Mouse (Mus musculus) layer of hippocampus, adult 9-11 months (tissue): ENCODE results near the gene Gstm1.
"Not testable (repeated sequence)": the region's sequence is repeated elsewhere in the genome, so short reads cannot be mapped to it uniquely, and the experiment has no call there.

Experiments
- DNase-seq: peaks from one replicate; pipeline ENCODE4 v3.0.0; 2022

Gene Gstm1

DNA sequence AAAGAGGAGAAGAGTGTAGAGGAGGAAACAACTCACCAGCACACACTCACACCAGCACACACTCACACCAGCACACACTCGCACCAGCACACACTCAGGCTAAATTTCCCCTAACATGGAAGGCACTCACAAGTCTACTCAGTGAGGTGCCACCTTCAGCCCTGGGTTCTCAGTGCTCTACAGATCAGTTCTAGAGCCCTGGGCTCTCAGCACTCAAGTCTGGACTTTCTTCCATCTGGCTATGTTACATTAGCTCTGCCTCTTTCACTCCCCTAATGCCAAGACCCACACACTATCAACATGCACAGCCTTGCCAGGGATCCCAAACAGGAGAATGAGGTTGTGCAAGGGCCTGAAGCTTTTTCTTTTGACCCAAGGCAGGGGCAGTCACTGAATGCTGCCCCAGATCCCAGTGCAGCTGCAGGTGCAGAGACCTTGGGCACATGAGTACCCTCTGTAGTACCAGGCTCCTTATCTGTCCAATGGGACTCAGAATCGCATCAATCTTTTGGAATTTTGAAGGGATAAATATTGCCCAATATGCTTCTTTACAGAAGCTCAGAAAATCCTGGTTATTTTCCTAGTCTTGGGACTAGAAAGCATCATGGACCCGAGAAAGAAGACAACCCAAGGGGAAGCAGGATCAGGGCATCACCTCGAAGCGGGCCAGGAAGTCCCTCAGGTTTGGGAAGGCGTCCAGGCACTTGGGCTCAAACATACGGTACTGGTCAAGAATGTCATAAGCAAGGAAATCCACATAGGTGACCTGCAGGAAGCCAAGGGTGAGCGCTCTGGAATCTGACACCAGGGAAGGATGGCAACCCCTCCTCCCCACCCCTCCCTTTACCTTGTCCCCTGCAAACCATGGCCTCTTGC lies 3.4 kb downstream of the Gstm1 start:
- DNase-seq: no peak

DNA sequence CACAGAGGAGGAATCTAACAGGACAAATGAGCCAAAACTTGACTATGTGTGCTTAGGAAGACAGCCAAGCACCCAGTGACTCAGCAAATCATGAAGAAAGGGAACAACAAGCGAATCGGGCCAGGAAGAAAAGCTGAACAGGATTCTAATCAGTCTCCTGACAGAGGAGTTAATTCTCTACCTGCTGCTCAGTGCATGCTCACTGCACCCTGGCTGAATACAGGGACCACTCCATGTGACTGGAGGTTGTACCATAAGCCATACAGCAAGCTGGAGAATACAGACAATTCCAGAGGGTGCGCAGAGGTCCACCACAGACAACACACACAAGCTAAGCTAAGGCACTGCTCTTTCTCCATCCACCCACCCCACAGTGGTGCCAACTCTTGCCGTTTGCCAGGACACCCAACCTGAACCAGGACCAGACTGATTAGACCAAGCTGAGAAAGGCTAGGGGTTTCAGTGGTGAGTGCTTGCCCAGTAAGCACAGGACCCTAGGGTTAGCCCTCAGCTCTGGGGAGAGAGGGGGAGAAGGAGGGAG lies 4.4 kb downstream of the Gstm1 start:
- peak; percentile 75 for DNase-seq

DNA sequence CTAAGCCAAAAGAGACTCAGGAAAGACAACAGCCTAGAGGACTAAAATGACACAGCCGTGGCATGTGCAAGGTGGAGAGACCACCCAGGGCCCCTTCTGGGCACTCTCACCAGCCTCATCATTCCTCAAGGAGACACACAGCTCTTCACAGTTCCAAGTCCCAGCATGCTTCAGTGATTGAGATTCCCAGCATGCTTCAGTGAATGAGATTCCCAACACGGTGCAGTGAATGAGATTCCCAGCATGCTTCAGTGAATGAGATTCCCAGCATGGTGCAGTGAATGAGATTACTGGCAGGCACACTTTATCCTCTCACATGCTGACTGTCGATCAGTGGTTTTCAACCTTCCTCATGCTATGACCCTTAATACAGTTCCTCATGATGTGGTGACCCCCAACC lies 6.2 kb downstream of the Gstm1 start:
- no peak for DNase-seq

DNA sequence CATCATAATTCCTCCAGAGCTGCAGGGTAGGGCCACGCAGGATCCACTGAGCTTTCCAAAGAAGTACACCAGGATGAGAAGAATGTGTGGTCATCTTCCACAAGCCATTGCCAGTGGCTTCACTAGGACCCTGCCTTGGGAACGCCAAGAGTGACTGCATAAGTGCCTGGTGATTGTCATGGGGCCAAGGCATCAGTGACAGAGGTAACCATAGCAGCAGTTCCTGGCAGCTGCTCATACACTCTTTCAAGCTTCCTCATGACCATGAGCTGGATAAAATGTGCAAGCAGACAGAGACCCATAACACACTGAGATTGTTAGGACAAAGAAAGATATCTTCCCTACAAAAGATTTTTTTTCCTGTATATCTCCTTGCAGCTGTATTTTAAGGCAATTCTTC lies 7.5 kb downstream of the Gstm1 start:
- peak; percentile 71 for DNase-seq

DNA sequence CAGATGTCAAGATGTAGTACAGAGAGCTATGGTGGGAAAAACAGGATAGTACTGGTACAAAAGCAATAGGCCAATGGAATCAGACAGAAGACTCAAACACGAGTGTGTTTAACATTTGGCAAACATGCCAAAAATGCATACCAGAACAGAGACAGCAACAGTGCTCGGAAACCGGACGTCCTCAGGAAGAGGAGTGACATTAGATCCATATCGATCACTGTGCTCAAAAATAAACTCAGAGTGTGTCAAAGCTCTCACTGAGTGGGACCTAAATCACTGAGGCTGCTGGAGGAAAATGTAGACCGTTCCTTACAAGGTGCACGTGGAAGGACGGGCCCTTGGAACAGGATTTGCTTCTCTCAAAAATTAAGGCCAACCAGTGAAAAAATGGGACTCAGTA lies 15.8 kb downstream of the Gstm1 start:
- no peak for DNase-seq

DNA sequence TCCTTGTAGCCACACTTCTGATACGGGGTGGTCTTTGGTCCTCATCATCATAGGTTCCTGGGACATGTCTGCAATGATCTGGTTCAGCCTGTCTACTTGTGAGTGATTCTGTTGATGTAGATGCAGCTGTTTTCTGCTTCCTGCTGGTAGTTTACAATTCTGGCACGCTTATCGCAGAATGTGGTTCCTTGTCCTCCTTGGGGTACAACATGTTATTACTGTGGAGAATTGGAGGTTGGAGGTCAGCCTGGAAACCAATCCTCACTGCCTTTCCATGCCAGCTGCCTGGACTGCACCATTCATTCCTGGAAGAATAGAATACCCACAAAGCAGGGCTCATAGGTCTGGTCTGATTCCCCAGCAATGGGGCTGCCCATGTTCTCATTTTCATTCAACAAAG lies 18.3 kb downstream of the Gstm1 start:
- DNase-seq: no peak

DNA sequence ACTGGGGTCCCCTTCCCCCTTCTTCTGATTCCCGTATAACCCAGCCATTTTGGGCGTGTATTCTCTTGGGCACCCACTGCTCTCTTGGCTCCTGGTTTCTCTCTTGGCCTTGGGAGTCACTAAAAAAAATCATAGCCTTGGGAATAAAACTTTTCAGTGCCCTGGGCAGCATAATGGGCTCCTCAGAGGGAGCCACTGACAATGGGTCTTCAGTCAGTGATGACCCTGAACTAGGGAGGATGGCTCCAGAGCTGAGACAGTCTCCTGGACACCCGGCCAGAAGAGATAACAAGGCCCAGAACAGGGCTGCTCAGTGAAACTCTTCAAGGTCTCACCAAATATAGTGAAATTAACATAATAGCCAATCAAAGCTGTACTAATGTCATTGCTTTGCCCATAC lies 19.2 kb downstream of the Gstm1 start:
- DNase-seq: no peak

DNA sequence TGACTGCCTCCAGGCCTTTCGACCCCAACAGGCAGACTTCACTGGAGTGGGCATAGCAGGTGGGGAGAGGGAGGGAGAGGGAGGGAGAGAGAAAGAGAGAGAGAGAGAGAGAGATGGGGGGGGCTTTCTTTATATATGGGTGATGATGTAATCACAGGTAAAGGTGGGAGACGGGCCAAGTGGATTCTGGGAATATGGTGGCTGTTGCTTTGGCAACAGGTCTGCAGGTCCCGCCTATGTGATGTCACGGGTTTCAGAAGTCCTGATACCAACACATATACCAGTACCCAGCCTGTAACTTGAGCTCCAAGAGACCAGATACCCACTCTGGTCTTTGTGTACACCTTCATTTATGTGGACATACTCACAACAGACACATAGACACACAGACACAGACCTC lies 21.2 kb downstream of the Gstm1 start:
- no peak for DNase-seq

DNA sequence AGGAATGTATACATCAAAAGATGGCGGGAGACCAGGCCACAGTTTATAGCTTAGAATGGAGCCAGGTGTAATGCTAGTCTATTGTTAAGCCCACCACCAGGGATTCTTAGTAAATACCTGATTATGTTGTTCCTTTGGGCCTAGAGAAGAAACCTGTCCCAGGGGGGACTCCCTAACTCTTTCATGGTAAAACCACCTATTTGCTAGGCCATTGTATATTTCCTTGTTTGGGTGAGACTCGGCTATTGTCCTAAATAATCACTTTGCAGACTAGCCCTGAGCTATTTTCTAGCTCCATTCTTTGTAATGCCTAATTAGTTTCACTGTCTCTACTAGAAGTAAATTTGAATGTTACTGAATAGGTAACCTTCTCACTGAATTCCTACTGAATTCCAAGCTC lies 21.8 kb downstream of the Gstm1 start:
- not testable (repeated sequence) for DNase-seq

DNA sequence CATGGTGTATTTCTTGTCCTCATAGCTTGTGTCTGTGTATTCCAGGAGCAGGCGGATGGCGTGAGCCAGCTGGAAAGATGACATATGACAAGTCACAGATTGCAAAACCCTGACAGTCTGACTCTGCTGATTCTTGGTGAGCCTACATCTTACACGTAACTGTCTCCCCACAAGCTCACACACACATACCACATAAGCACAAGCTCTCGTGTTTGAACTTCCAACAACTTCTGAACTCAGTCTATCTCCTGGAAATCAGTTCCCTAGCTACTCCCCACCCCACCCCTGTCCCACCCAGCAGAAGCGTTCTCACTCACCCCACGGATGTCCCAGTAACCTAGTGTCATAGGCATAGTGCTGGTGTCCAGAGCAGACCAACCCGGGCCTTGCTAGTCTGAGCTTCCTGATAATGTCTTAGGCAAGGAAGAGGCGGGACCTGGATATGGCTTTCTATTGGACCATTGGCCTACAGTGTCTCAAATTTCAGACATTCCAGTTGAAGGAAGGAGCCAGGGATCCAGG lies 31.7 kb downstream of the Gstm1 start, which contains the start of gene Gstm2:
Gene Gstm2, minus strand, starts transcription at position 413 of the 522 bp plus-strand sequence.
- peak; percentile 38 for DNase-seq

DNA sequence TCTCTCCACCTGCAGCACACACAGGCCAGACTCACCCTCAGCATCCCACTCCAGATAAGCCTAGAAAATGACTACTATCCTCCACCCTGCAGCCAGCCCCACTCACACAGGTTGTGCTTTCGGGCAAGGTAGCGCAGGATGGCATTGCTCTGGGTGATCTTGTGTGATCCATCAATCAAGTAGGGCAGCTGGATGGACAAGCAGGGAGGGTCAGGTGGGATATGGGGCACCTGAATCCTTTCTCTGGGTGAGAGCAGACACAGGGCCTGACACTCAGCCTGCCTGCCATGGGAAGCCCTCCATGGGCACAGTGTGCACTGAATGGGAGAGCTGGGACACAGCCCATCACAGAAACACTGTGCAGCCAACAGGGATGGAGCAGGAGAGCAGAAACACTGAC lies 32.6 kb downstream of the Gstm1 start:
- DNase-seq: not testable (repeated sequence)

DNA sequence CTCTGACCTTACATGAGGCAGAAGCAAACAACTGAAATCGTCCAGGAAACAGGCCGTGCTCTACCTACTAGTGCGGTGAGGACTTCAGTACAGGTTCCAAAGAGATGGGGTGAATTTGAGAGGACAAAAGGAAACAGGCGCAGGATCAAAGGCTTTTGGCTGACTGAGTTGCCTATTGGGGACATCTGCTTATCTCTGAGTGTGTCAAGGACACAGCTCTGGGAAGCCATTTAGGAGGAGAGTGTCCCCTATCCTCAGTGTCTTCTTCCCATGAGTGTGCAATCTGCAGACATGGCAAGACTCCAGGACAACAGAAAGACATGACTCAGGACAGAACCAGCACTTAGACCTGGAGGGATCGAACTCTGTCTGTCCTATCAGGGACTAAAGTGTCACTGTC lies 33.3 kb downstream of the Gstm1 start:
- DNase-seq: no peak

DNA sequence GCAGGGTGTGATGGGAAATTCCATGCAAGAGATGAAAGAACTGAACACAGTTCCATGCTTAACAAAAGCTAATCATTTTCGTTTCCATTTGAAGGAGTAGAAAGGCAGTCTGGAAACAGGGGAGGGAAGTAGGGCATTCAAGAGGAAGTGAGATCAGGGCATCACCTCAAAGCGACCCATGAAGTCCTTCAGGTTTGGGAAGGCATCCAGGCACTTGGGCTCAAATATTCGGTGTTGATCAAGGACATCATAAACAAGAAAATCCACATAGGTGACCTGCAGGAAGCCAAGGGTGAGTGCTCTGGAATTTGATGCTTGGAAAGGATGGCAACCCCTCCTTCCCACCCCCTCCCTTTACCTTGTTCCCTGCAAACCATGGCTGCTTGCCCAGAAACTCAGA lies 34.0 kb downstream of the Gstm1 start:
- DNase-seq: no peak

DNA sequence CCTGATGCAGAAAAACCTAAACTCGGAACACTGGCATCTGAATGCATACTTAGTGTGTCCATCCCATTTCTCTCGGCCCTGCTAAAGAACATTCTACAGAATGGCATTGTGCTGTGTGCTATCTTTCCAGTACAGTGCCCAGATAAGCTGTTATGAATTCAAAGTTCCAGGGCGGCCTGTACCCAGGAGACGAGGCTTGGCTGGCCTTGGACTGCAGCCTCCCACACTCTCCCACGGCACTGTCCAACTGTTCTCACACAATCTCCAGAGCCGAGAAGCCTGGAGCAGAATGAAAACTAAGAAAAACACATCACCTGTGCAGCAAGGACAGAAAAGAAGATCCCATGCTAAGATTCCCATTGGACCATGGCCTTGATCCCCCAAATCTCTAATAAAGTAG lies 35.0 kb downstream of the Gstm1 start:
- DNase-seq: no peak

DNA sequence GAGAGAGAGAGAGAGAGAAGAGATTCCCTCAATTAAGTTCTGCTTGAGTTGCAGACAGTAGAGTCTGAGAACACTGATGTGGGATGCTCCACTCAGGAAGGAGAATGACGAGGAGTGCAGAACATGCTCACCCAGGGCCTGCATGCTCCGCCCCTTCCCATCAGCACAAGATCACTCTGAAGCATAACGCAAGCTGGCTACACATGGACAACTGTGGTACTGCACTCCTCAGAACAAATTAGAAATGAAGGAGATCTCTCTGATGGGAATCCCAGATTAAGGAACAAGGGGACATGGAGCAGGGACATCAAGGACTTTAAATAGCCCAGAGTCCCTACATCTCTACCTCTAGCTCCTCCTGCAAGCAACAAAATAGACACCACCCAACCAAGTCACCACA lies 36.5 kb downstream of the Gstm1 start:
- DNase-seq: no peak

DNA sequence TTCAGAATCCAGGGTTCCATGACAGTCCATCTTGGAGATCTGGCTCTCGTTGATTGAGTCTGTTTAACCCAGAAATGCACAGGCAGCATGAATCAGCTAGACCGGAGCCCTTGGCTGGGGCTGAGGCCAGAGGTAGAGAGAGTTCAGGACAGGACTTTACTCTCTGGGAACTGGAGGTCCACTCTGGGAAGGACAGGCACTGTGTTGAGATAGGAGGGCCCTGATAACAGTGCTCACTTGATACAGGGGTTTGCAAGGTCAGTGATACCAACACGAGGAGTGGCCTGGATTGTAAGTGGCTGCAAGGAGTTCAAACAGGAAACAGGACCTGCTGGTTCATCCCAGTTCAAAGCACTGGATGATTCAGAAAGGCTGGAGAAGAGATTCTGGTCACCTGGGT lies 40.1 kb downstream of the Gstm1 start:
- no peak for DNase-seq

DNA sequence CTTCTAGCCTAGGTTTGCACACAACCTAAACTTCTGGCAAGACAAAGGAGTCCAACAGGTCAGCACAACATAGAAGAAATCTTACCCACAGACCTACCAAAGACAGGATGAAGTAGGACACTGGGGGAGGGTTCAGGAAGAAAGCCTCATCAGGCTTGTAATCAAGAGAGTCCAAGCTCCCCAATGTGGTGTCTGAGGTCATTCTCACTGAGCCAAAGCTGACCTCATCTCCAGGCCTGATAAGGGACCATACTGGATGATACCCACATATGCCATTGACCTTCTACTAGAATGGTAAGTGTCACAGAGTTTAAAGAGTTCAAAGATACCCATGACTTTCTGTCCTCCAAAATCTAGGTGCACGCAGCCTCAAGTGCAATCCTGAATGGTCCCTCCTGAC lies 43.5 kb downstream of the Gstm1 start:
- no peak for DNase-seq

DNA sequence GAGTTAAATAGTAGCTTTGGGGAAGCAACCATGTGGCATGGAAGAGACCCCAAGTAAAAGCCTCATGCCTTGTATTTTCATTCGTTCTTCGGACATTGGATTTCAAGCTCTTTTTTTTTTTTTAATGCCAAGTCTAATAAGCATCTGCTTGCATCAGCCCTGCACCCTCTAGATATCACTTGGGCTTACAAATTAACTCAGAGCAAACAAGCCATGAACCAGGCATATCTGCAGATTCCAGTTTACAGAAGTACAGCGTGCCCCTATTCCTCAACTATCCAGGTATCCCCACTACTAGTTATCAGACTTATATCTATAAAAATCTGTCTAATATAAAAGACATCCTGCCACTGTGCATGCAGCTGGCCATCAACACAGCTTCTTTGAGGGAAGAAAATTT lies 45.7 kb downstream of the Gstm1 start:
- DNase-seq: no peak

DNA sequence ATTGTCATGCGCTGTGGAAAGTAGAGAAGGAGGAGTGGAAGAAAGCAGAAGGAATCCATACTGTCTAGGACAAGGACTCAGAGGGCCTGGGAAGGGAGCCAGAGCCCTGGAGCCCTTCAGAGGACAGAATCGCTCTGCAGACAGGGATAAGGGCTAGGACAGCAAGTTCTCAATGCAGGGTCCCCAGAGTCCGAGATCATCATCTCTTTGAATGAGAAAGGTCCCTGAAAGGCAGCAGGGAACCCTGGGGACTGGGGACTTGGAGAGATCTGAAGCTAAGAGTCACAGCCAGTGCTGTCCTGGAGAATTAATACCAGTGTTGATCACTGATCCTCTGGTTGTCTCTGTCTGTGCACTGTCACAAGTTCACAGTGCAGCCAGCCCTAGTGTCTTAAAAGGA lies 46.7 kb downstream of the Gstm1 start:
- DNase-seq: not testable (repeated sequence)

DNA sequence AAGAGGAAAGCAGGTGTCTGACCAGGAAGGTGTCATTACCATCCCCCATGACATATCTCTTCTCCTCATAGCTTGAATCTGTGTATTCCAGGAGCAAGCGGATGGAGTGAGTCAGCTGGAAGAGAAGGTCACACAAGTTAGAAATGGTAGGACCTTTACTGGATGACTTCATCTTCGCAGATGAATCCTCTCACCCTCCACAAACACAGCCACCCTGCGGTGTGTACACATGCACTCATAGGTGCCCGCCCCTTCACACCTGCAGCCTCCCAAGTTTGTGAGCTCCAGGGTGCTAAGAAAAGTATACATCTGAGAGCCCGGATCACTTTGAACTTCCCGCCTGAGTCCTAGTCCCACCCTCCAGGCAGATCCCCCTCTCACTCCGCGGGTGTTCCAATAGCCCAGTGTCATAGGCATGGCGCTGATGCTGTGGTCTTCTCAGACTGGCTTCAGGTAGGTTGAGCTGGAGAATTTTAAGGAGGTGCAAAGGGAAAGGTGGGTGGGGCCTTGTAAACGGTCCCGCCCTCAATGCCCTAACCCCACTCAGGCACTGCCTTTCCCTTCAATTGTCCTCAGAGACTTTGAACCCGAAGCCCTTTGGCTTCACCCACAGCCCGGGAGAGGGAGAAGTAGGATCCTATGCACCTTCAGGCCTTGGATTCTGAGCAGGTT lies 48.9 kb downstream of the Gstm1 start, which contains the start of gene Gstm3:
Gene Gstm3, minus strand, starts transcription at position 560 of the 672 bp plus-strand sequence.
- no peak for DNase-seq

DNA sequence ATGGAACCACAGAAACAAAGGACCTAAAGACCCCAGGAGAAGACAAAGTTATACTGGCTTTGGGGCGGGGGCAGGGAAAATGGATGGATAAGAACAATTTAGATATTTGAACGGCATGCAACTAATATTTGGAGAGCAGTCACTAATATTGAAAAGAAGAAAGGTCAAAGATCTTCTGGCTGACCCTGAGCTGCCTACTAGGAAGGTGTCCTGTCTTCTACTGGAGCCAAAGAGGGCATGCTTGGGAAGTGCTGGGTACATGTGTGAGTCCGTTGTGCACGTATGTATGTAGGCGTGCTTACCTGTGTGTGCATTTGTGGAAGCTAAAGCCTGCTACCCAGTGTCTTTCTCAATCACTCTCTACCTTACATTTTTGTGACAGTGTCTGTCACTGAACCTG lies 51.1 kb downstream of the Gstm1 start:
- no peak for DNase-seq

DNA sequence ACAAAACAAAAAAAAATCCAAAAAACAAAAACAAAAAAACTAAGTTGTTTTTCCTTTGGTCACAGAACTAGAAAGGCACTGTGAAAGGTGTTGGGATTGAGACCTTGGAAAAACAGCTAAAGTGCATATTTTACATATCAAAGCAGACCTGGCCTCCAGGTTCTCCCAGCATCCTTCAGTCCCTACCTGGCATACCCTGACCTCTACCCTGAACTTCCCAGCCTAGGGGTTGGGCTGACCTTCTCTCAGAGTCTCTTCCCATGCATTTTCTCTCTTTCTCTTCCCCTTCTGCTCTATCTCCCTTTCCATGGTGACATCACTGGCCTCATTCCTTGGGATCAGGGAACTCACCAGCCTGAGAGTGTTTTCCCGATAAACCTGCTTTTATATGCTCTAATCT lies 52.2 kb downstream of the Gstm1 start:
- DNase-seq: no peak

DNA sequence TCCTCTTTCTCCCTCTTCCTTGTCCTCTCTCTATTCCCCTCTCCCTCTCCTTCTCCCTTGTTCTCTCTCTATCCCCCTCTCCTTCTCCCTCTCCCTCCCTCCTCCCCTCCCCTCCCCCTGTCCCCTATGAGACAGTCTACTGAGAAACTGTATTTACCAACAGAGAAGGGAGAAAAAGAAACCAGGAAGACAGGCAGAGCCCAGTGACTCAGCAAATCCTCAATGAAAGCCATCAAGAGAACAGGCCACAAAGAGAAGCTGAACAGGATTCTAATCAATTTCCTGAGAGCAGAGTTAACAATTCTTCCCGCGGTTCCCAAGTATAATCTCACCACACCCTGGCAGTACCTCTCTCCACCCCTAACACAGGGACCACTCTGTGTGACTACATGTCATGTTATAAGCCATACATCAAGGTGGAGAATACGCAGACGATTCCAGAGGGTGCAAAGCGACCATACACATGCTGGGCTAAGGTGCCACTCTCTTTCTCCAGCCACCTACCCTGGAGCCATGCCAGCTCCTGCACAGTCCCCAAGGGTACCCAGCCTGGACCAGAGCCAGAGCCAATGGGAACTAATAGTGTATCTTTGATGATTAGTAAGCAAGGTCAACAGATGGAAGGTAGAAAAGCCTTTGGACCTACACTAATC lies 53.0 kb downstream of the Gstm1 start:
- DNase-seq: no peak
